Mouse (Mus musculus): ENCODE results near the gene Trim16.

DNA sequence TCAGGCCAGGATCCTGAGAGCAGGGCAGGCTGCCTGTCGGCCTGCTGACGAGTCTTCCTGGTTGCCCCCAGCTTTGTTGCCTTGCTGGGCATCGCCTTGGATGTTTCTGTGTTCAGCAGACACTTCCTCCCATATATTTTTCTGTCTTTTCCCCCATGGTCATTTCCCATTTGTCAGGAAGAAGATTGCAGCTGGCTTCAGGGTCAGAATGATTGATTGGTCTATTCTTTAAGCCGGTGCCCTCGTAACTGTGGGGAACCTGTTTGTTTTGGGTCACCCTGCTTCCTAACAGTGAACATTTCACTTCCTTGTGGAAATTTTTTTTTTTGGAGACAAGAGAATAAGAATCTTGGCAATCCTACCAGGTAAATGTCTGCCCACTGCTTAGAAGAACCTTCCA lies 65.3 kb downstream of the Trim16 start:
- no peak for TF ChIP-seq CTCF (IDR thresholded peaks at IDR 0.05; ENCODE audit: insufficient read depth, low read depth, low read length)
- TF ChIP-seq POLR2A (IDR thresholded peaks at IDR 0.05; ENCODE audit: insufficient read depth, low read depth, low read length) = no peak

Data from olfactory bulb, adult 2 months (tissue).